Mouse (Mus musculus) lung, embryonic 15.5 days (tissue): ENCODE measurements around the gene Cd3d. TPM values are rescaled to one million over a fixed set of nuclear protein-coding genes. Genes with fewer than 3 reads are reported as not detected.

Source experiments
- ATAC-seq: fragments of 200-750 bp; cut with Nextera tagmentation; 2 replicates; pipeline ENCODE4 v1.8.0; 2017; ENCODE audit warnings: moderate number of reproducible peaks, borderline replicate concordance; ENCODE audit not compliant: low FRiP score, low TSS enrichment; ENCODE audit errors: extremely low read depth
- H3K27ac ChIP-seq: fragments of 300-500 bp; sonication (generic); 2 replicates; pipeline ENCODE4 v1.5.1; 2015; ENCODE audit warnings: moderate library complexity, mild to moderate bottlenecking, inconsistent platforms
- H3K27me3 ChIP-seq: fragments of 300-500 bp; sonication (generic); 2 replicates; pipeline ENCODE4 v1.6.1; 2015; ENCODE audit warnings: inconsistent platforms
- H3K36me3 ChIP-seq: fragments of 300-500 bp; sonication (generic); 2 replicates; pipeline ENCODE4 v1.6.1; 2015; ENCODE audit warnings: inconsistent platforms
- H3K4me1 ChIP-seq: fragments of 300-500 bp; sonication (generic); 2 replicates; pipeline ENCODE4 v1.6.1; 2015; ENCODE audit warnings: inconsistent platforms
- H3K4me2 ChIP-seq: fragments of 300-500 bp; sonication (generic); 2 replicates; pipeline ENCODE4 v1.6.1; 2015; ENCODE audit warnings: inconsistent platforms, mild to moderate bottlenecking, moderate library complexity
- H3K4me3 ChIP-seq: fragments of 300-500 bp; sonication (generic); 2 replicates; pipeline ENCODE4 v1.5.1; 2015; ENCODE audit warnings: mild to moderate bottlenecking, inconsistent platforms
- H3K9ac ChIP-seq: fragments of 300-500 bp; sonication (generic); 2 replicates; pipeline ENCODE4 v1.6.1; 2015; ENCODE audit warnings: inconsistent platforms
- H3K9me3 ChIP-seq: fragments of 300-500 bp; sonication (generic); 2 replicates; pipeline ENCODE4 v1.6.1; 2016; ENCODE audit warnings: inconsistent platforms
- WGBS: fragments of 180-500 bp; shearing (Covaris S2); methylation state at CpG from one replicate; pipeline ENCODE4 v1.1.7; 2015; 5-methylcytosine and 5-hydroxymethylcytosine counted together
- polyA plus RNA-seq: library from polyadenylated mRNA; unstranded; fragments of >200 nt; fragmentation: Nextera tagmentation; extraction: Ambion mirVana; gene quantifications from 2 replicates; pipeline ENCODE4 v1.2.1, GENCODE M21; 2015

The Cd3d gene
- polyA plus RNA-seq, 1 experiment from 2014 or later = 6.2 TPM

- no peaks in the 10 kb centered on the region for H3K27me3 ChIP-seq
- ATAC-seq = no peak
- H3K9me3 ChIP-seq = no peaks in the 10 kb centered on the region
- WGBS = 64% methylated on average over 7 of the region's 7 CpGs
- H3K4me3 ChIP-seq = no peak overlapping the region
- H3K4me1 ChIP-seq = no peaks in the 10 kb centered on the region
- H3K36me3 ChIP-seq = no peaks in the 10 kb centered on the region
- H3K27ac ChIP-seq = no peak overlapping the region
- no peak overlapping the region for H3K4me2 ChIP-seq
- H3K9ac ChIP-seq = no peak overlapping the region
Measured at GRCm38 (mm10) chr9:44979806-44980205, 1.8 kb upstream of the Cd3d start.

- no peaks in the 10 kb centered on the region for H3K27me3 ChIP-seq
- H3K4me3 ChIP-seq = no peak within 1 kb of the TSS
- ATAC-seq = no peak
- H3K4me2 ChIP-seq = no peak within 1 kb of the TSS
- no peaks in the 10 kb centered on the region for H3K9me3 ChIP-seq
- H3K9ac ChIP-seq = no peak within 1 kb of the TSS
- no peaks in the 10 kb centered on the region for H3K4me1 ChIP-seq
- no peaks in the 10 kb centered on the region for H3K36me3 ChIP-seq
- WGBS = 63% methylated on average over 3 of the region's 3 CpGs
- H3K27ac ChIP-seq = no peak within 1 kb of the TSS
Measured at GRCm38 (mm10) chr9:44980242-44980641, 1.3 kb upstream of the Cd3d start, which contains the start of gene Cd3g. Cd3g (minus strand) TSS chr9:44980431.

GRCm38 (mm10) chr9:44981104-44981503 is 482 bp upstream of the Cd3d start:
- no peak overlapping the region for H3K9ac ChIP-seq
- 85% methylated on average over 2 of the region's 2 CpGs for WGBS
- H3K4me3 ChIP-seq = no peak overlapping the region
- H3K27me3 ChIP-seq = no peaks in the 10 kb centered on the region
- no peak overlapping the region for H3K27ac ChIP-seq
- no peaks in the 10 kb centered on the region for H3K4me1 ChIP-seq
- no peaks in the 10 kb centered on the region for H3K36me3 ChIP-seq
- H3K9me3 ChIP-seq = no peaks in the 10 kb centered on the region
- ATAC-seq = no peak
- no peak overlapping the region for H3K4me2 ChIP-seq

- ATAC-seq = no peak
- Histone ChIP-seq H3K9me3 (no peaks in the 10 kb centered on the region), H3K4me1 (no peaks in the 10 kb centered on the region), H3K36me3 (no peaks in the 10 kb centered on the region), H3K4me3 (no peak overlapping the region), H3K9ac (no peak overlapping the region), H3K27ac (no peak overlapping the region), H3K4me2 (no peak overlapping the region), H3K27me3 (no peaks in the 10 kb centered on the region)
- 79% methylated on average over 8 of the region's 8 CpGs for WGBS
Measured at GRCm38 (mm10) chr9:44982081-44982480, 495 bp downstream of the Cd3d start.

- no peak for ATAC-seq
- no peak overlapping the region for H3K4me2 ChIP-seq
- WGBS = 73% methylated on average over 3 of the region's 3 CpGs
- no peaks in the 10 kb centered on the region for H3K36me3 ChIP-seq
- H3K4me1 ChIP-seq = no peaks in the 10 kb centered on the region
- H3K9me3 ChIP-seq = no peaks in the 10 kb centered on the region
- H3K27ac ChIP-seq = no peak overlapping the region
- H3K27me3 ChIP-seq = no peaks in the 10 kb centered on the region
- no peak overlapping the region for H3K4me3 ChIP-seq
- no peak overlapping the region for H3K9ac ChIP-seq
Measured at GRCm38 (mm10) chr9:44982531-44982930, 945 bp downstream of the Cd3d start.

GRCm38 (mm10) chr9:44983001-44983400 is 1.4 kb downstream of the Cd3d start:
- ATAC-seq = no peak
- Histone ChIP-seq H3K27ac (no peak overlapping the region), H3K9ac (no peak overlapping the region), H3K36me3 (no peaks in the 10 kb centered on the region), H3K4me1 (no peaks in the 10 kb centered on the region), H3K9me3 (no peaks in the 10 kb centered on the region), H3K27me3 (no peaks in the 10 kb centered on the region), H3K4me2 (no peak overlapping the region), H3K4me3 (no peak overlapping the region)
- WGBS = 64% methylated on average over 2 of the region's 2 CpGs

- H3K4me1 ChIP-seq = no peaks in the 10 kb centered on the region
- no peak overlapping the region for H3K4me2 ChIP-seq
- 69% methylated on average over 3 of the region's 3 CpGs for WGBS
- H3K4me3 ChIP-seq = no peak overlapping the region
- H3K27me3 ChIP-seq = no peaks in the 10 kb centered on the region
- no peaks in the 10 kb centered on the region for H3K36me3 ChIP-seq
- ATAC-seq = no peak
- no peaks in the 10 kb centered on the region for H3K9me3 ChIP-seq
- H3K9ac ChIP-seq = no peak overlapping the region
- no peak overlapping the region for H3K27ac ChIP-seq
Measured at GRCm38 (mm10) chr9:44985721-44986161, 4.2 kb downstream of the Cd3d start.

GRCm38 (mm10) chr9:44986242-44986781 is 4.7 kb downstream of the Cd3d start:
- Histone ChIP-seq H3K27me3 (no peaks in the 10 kb centered on the region), H3K9me3 (no peaks in the 10 kb centered on the region), H3K4me2 (no peak overlapping the region), H3K36me3 (no peaks in the 10 kb centered on the region), H3K4me3 (no peak overlapping the region), H3K27ac (no peak overlapping the region), H3K4me1 (no peaks in the 10 kb centered on the region), H3K9ac (no peak overlapping the region)
- no peak for ATAC-seq
- WGBS = 59% methylated on average over 14 of the region's 14 CpGs

GRCm38 (mm10) chr9:44986976-44987375 is 5.4 kb downstream of the Cd3d start:
- no peaks in the 10 kb centered on the region for H3K27me3 ChIP-seq
- H3K4me3 ChIP-seq = no peak overlapping the region
- ATAC-seq = no peak
- no peak overlapping the region for H3K27ac ChIP-seq
- H3K36me3 ChIP-seq = no peaks in the 10 kb centered on the region
- H3K9me3 ChIP-seq = no peaks in the 10 kb centered on the region
- H3K4me1 ChIP-seq = no peaks in the 10 kb centered on the region
- no peak overlapping the region for H3K9ac ChIP-seq
- WGBS = 71% methylated on average over 5 of the region's 5 CpGs
- H3K4me2 ChIP-seq = no peak overlapping the region

GRCm38 (mm10) chr9:44991821-44992220 is 10.2 kb downstream of the Cd3d start:
- Histone ChIP-seq H3K4me3 (no peak overlapping the region), H3K27me3 (no peaks in the 10 kb centered on the region), H3K27ac (no peak overlapping the region), H3K4me2 (no peak overlapping the region), H3K4me1 (no peaks in the 10 kb centered on the region), H3K9me3 (no peaks in the 10 kb centered on the region), H3K36me3 (no peaks in the 10 kb centered on the region), H3K9ac (no peak overlapping the region)
- ATAC-seq = no peak
- WGBS = 67% methylated on average over 2 of the region's 2 CpGs

GRCm38 (mm10) chr9:44992271-44992670 is 10.7 kb downstream of the Cd3d start:
- Histone ChIP-seq H3K27ac (no peak overlapping the region), H3K9ac (no peak overlapping the region), H3K9me3 (no peaks in the 10 kb centered on the region), H3K27me3 (no peaks in the 10 kb centered on the region), H3K4me1 (no peaks in the 10 kb centered on the region), H3K4me3 (no peak overlapping the region), H3K36me3 (no peaks in the 10 kb centered on the region), H3K4me2 (no peak overlapping the region)
- ATAC-seq = no peak

GRCm38 (mm10) chr9:44993268-44993667 is 11.7 kb downstream of the Cd3d start:
- no peak for ATAC-seq
- Histone ChIP-seq H3K4me2 (no peak overlapping the region), H3K9me3 (no peaks in the 10 kb centered on the region), H3K27me3 (no peaks in the 10 kb centered on the region), H3K9ac (no peak overlapping the region), H3K36me3 (no peaks in the 10 kb centered on the region), H3K27ac (no peak overlapping the region), H3K4me3 (no peak overlapping the region), H3K4me1 (no peaks in the 10 kb centered on the region)
- 59% methylated on average over 2 of the region's 2 CpGs for WGBS

- H3K4me3 ChIP-seq = no peak overlapping the region
- WGBS = 61% methylated on average over 4 of the region's 4 CpGs
- H3K36me3 ChIP-seq = no peaks in the 10 kb centered on the region
- ATAC-seq = no peak
- no peaks in the 10 kb centered on the region for H3K27me3 ChIP-seq
- H3K9me3 ChIP-seq = no peaks in the 10 kb centered on the region
- no peaks in the 10 kb centered on the region for H3K4me1 ChIP-seq
- no peak overlapping the region for H3K4me2 ChIP-seq
- H3K9ac ChIP-seq = no peak overlapping the region
- H3K27ac ChIP-seq = no peak overlapping the region
Measured at GRCm38 (mm10) chr9:44994962-44995361, 13.4 kb downstream of the Cd3d start.
